Mouse (Mus musculus): ENCODE data around the gene Tpte. TPM values are rescaled to one million over a fixed set of nuclear protein-coding genes. Genes with fewer than 3 reads are reported as not detected.

Gene Tpte
- total RNA-seq, 4 experiments from 2014 or later: not detected

Other genes starting within 250 kb of the Tpte start
- gene Atp7b, start 223.1 kb upstream of the Tpte start, total RNA-seq (2022): under 1 TPM; 0.09 to 0.13 (median 0.12) TPM
- gene Alg11, start 222.7 kb upstream of the Tpte start, total RNA-seq (2022): 1 to 10 TPM; 7.3 to 8.8 (median 8.5) TPM
- not detected for gene Nek5, start 158.4 kb upstream of the Tpte start, total RNA-seq (2022)
- 1 to 10 TPM; 1.7 to 2.6 (median 1.8) TPM for gene Nek3, start 117.0 kb upstream of the Tpte start, total RNA-seq (2022)
- 1 to 10 TPM in 1 of 4 experiments, under 1 TPM in 3; 0.19 to 1.6 (median 0.38) TPM for gene Ckap2, start 97.6 kb upstream of the Tpte start, total RNA-seq (2022)
- gene Vps36, start 90.6 kb upstream of the Tpte start, total RNA-seq (2022): 10 to 100 TPM; 20.1 to 22.2 (median 21.0) TPM
- gene Thsd1, start 56.1 kb upstream of the Tpte start, total RNA-seq (2022): 1 to 10 TPM; 3.8 to 4.5 (median 4.3) TPM
- 10 to 100 TPM; 11.7 to 13.1 (median 12.4) TPM for gene Slc25a15, start 115.2 kb downstream of the Tpte start, total RNA-seq (2022)
- gene Mrps31, start 127.9 kb downstream of the Tpte start, total RNA-seq (2022): 10 to 100 TPM; 53.1 to 67.7 (median 55.5) TPM